8 mouse cellular contexts compared by ENCODE assay signal in genomic region chr4:141874111-141874600, GRCm38 (mm10). TPM values are rescaled to one million over a fixed set of nuclear protein-coding genes. Genes with fewer than 3 reads are reported as not detected.
A peak's percentile ranks its signal among the peaks of the same experiment; 100 is the strongest.
DNase-seq lines count a peak whose midpoint lies in the region; TF ChIP-seq lines count a peak whose summit lies in the region.

No protein-coding gene starts in this region.

- no peaks in the 10 kb centered on the region for H3K9me3 ChIP-seq in forebrain, embryonic 10.5 days

- no peak for DNase-seq in gastrocnemius, adult 2 months
- no peak for DNase-seq in gastrocnemius, postnatal 25 days
- DNase-seq in A20 (ENCODE audit: low read depth, low spot score) (peak; percentile 41), liver (peak; percentile 34)
- peak; percentile 28 for DNase-seq in forebrain, embryonic 10.5 days (ENCODE audit: extremely low spot score, low spot score)
- DNase-seq in ovary, postnatal 14 days (ENCODE audit: low spot score): no peak
- DNase-seq in kidney, postnatal 14 days: no peak
- no peak for DNase-seq in lung, adult 18-20 months

- 2% methylated on average over 19 of the region's 19 CpGs for WGBS in forebrain, embryonic 10.5 days

- peak overlapping the region; percentile 85 for H3K4me3 ChIP-seq in gastrocnemius, adult 2 months
- peak overlapping the region; percentile 78 for H3K4me3 ChIP-seq in forebrain, embryonic 10.5 days

- no peaks in the 10 kb centered on the region; the same call in 1 of the 2 replicates for H3K36me3 ChIP-seq in forebrain, embryonic 10.5 days (replicated peaks)

- peaks cover 45% of the 10 kb centered on the region for H3K4me1 ChIP-seq in forebrain, embryonic 10.5 days

- H3K27ac ChIP-seq in gastrocnemius, adult 2 months: peak overlapping the region; percentile 86
- peak overlapping the region; percentile 82 for H3K27ac ChIP-seq in forebrain, embryonic 10.5 days

- intact Hi-C loops in gastrocnemius, adult 2 months (cut with DNase I): no loop called here

- no peak for TF ChIP-seq CTCF in gastrocnemius, adult 2 months (IDR thresholded peaks at IDR 0.05)

- peaks cover 40% of the 10 kb centered on the region for H3K27me3 ChIP-seq in forebrain, embryonic 10.5 days (ENCODE audit: poor library complexity, severe bottlenecking)

RNA-seq across cellular contexts. Expression of gene Efhd2, which starts 0.6 kb away (rescaled TPM):
- 1 to 10 TPM; 5.2 to 6.1 TPM for total RNA-seq in gastrocnemius, adult 2 months (2021)
- total RNA-seq in gastrocnemius, postnatal 25 days (2021): 1 to 10 TPM; 5.6 to 8.7 TPM
- 39.5 and 41.5 TPM in 2 replicates for polyA plus RNA-seq in forebrain, embryonic 10.5 days (2016; fragmentation: Nextera tagmentation; extraction: Ambion mirVana)

RNA-seq across cellular contexts. Expression of gene Ctrc, which starts 28.0 kb away (rescaled TPM):
- not detected for total RNA-seq in gastrocnemius, adult 2 months (2021)
- not detected for total RNA-seq in gastrocnemius, postnatal 25 days (2021)
- not detected in 2 replicates for polyA plus RNA-seq in forebrain, embryonic 10.5 days (2016; fragmentation: Nextera tagmentation; extraction: Ambion mirVana)

RNA-seq across cellular contexts. Expression of gene Cela2a, which starts 48.2 kb away (rescaled TPM):
- not detected for total RNA-seq in gastrocnemius, adult 2 months (2021)
- not detected for total RNA-seq in gastrocnemius, postnatal 25 days (2021)
- not detected in 2 replicates for polyA plus RNA-seq in forebrain, embryonic 10.5 days (2016; fragmentation: Nextera tagmentation; extraction: Ambion mirVana)

Comparison
In these comparisons a context has a peak if more than half of its experiments do, and no peak if none do; other contexts are left out.
1. DNase-seq: peak in A20 (single experiment), forebrain, embryonic 10.5 days (single experiment) and liver (single experiment); none in gastrocnemius, adult 2 months (single experiment), gastrocnemius, postnatal 25 days (single experiment), ovary, postnatal 14 days (single experiment), kidney, postnatal 14 days (single experiment) and lung, adult 18-20 months (0 of 2).